Comparison of ENCODE assay signal across 22 mouse cellular contexts in the genomic region with DNA sequence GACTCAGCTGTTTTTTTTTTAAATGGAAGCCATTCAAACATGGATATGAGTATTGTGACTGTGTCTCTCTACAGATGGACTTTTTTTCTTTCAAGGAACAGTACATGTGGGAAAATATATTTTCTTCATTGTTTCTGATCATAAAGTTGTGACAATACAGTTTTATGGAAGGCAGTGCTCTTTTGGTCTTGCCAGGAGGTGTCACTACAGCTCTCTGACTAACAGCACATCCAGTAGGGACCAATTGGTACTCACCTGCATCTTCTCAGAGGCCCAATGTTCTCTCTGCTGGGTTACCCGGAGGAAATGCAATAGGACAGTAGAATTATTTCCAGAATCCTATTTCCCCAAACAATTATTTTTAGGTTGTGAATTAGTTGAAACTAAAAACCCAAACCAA. TPM values are rescaled to one million over a fixed set of nuclear protein-coding genes. Genes with fewer than 3 reads are reported as not detected.
DNase-seq lines count a peak whose midpoint lies in the region; TF ChIP-seq lines count a peak whose summit lies in the region.
"Had no signal": no experiment of that assay in that cellular context is flagged by ENCODE, and none has a peak within 500 bp of the region (broad histone marks: within the 10 kb centered on the region; RNA-seq: fewer than 3 reads in every experiment).

No protein-coding gene starts in this region.

- H3K9ac ChIP-seq in heart, adult 2 months (ENCODE audit: low read depth, low read length), result no peak overlapping the region
- H3K9ac ChIP-seq: forebrain, embryonic 12.5 days; hindbrain, embryonic 15.5 days; neural tube, embryonic 13.5 days had no signal

- WGBS in heart, adult 2 months, result 34% methylated on average over 1 of the region's 1 CpGs

- H3K27me3 ChIP-seq in heart, adult 2 months (ENCODE audit: control insufficient read depth, insufficient read depth, low read length), result no peaks in the 10 kb centered on the region
- H3K27me3 ChIP-seq: hindbrain, embryonic 15.5 days; neural tube, embryonic 13.5 days had no signal

- TF ChIP-seq CTCF in heart, adult 2 months (IDR thresholded peaks at IDR 0.05), result peak; percentile 53
- TF ChIP-seq CTCF in left cerebral cortex, adult 2 months (IDR thresholded peaks at IDR 0.05), result peak; percentile 44

- no peak overlapping the region for H3K27ac ChIP-seq in heart, adult 2 months
- H3K27ac ChIP-seq in left cerebral cortex, adult 2 months, result no peak overlapping the region
- H3K27ac ChIP-seq: embryonic facial prominence, embryonic 10.5 days; forebrain, embryonic 12.5 days; hindbrain, embryonic 15.5 days; macrophage; midbrain, embryonic 10.5 days; neural tube, embryonic 13.5 days had no signal

- peaks cover 1% of the 10 kb centered on the region; the same call in 1 of the 2 replicates for H3K4me1 ChIP-seq in heart, adult 2 months (ENCODE audit: control insufficient read depth, insufficient read depth, low read length)
- H3K4me1 ChIP-seq: embryonic facial prominence, embryonic 10.5 days; midbrain, embryonic 10.5 days had no signal

- intact Hi-C loops in heart, adult 2 months (cut with DNase I), result loop anchor here (5.0 kb wide), 1 partner anchor 508 kb away; no protein-coding TSS in a partner anchor
- intact Hi-C loops in left cerebral cortex, adult 2 months (cut with DNase I), result loop anchor here (5.0 kb wide), 2 partner anchors 233 to 513 kb away; no protein-coding TSS in a partner anchor
- intact Hi-C loops in heart, postnatal 36 days (cut with DNase I), result loop anchor here (2.0 to 10.0 kb wide), 4 partner anchors 193 to 608 kb away; no protein-coding TSS in a partner anchor

- TF ChIP-seq EP300 in heart, adult 2 months (IDR thresholded peaks at IDR 0.05; ENCODE audit: insufficient read depth, low read depth, low read length), result no peak

- no peak overlapping the region for H3K4me3 ChIP-seq in heart, adult 2 months
- H3K4me3 ChIP-seq in left cerebral cortex, adult 2 months, result no peak overlapping the region
- H3K4me3 ChIP-seq: embryonic facial prominence, embryonic 10.5 days; forebrain, embryonic 12.5 days; hindbrain, embryonic 15.5 days; midbrain, embryonic 10.5 days; neural tube, embryonic 13.5 days had no signal

- H3K36me3 ChIP-seq in heart, adult 2 months (ENCODE audit: control insufficient read depth, insufficient read depth, low read length), result no peaks in the 10 kb centered on the region
- H3K36me3 ChIP-seq: embryonic facial prominence, embryonic 10.5 days; forebrain, embryonic 12.5 days; hindbrain, embryonic 15.5 days; midbrain, embryonic 10.5 days; neural tube, embryonic 13.5 days had no signal

- no peaks in the 10 kb centered on the region for H3K79me2 ChIP-seq in heart, adult 2 months (replicated peaks; ENCODE audit: control insufficient read depth, insufficient read depth, low read length)

- DNase-seq in heart, adult 2 months, result no peak
- DNase-seq in heart, adult 9 months (ENCODE audit: low spot score in 2 of 2), result no peak
- no peak for DNase-seq in left cerebral cortex, adult 2 months (ENCODE audit: extremely low spot score in 1 of 2, low spot score in 2 of 2)
- DNase-seq in left cerebral cortex, adult 11 months (ENCODE audit: low spot score), result no peak
- peak; percentile 6 for DNase-seq in ES-CJ7 (ENCODE audit: low read depth, low spot score)
- DNase-seq in brain, adult 2 months (ENCODE audit: low read depth, low spot score), result peak; percentile 41
- no peak for DNase-seq in adrenal gland, postnatal 10 days
- no peak for DNase-seq in heart, postnatal 36 days
- DNase-seq: adrenal gland, postnatal 25 days; cerebellum, adult 9-10 months; kidney, adult 11 months; kidney, postnatal 25 days; lung, adult 18-20 months; right cerebral cortex, postnatal 14 days; spleen, adult 18-20 months; thymus, adult 2 months had no signal

- no peak for TF ChIP-seq POLR2A in heart, adult 2 months (IDR thresholded peaks at IDR 0.05; ENCODE audit: insufficient read depth, low read depth, low read length)

RNA-seq across cellular contexts. Expression of a gene that starts 9.9 kb away (rescaled TPM):
- 10 to 100 TPM; 13.8 to 16.4 TPM for total RNA-seq in heart, adult 2 months (2021)
- 14.0 and 20.6 TPM in 2 replicates for polyA plus RNA-seq in heart, adult 2 months (2012; rRNA removed)
- total RNA-seq in left cerebral cortex, adult 2 months (2021), result 10 to 100 TPM; 45.3 to 50.4 TPM
- 10 to 100 TPM; 17.3 to 22.2 TPM for total RNA-seq in adrenal gland, postnatal 10 days (2021)
- 10 to 100 TPM; 16.2 to 19.5 TPM for total RNA-seq in heart, postnatal 36 days (2021)

Comparison
In these comparisons a context has a peak if more than half of its experiments do, and no peak if none do; other contexts are left out.
1. DNase-seq: peak in ES-CJ7 (single experiment) and brain, adult 2 months (single experiment); none in heart, adult 2 months (0 of 2), heart, adult 9 months (0 of 2), left cerebral cortex, adult 2 months (0 of 2), left cerebral cortex, adult 11 months (single experiment), adrenal gland, postnatal 10 days (single experiment) and heart, postnatal 36 days (0 of 2).